Mouse (Mus musculus) neutrophil, adult 5-6 weeks (primary cell): ENCODE measurements around the gene Tgfa. TPM values are rescaled to one million over a fixed set of nuclear protein-coding genes. Genes with fewer than 3 reads are reported as not detected.

Experiments used
- ATAC-seq: fragments of 151-379, 151-347 bp; 2 replicates; pipeline ENCODE4 v1.8.0; 2017; ENCODE audit warnings: mild to moderate bottlenecking, moderate TSS enrichment; ENCODE audit not compliant: insufficient number of reproducible peaks, poor library complexity, low FRiP score, severe bottlenecking; ENCODE audit errors: extremely low read depth
- total RNA-seq: library from RNA; stranded (forward); fragments of 200-1000 nt; gene quantifications from 2 replicates; pipeline ENCODE4 v1.2.3, GENCODE M21; 2017

The Tgfa gene
- total RNA-seq, 1 experiment from 2014 or later, result 1.3 TPM

GRCm38 (mm10) chr6:86218739-86219138 is 23.7 kb downstream of the Tgfa start:
- ATAC-seq, result no peak

- ATAC-seq, result no peak
Measured at GRCm38 (mm10) chr6:86219494-86219893, 24.5 kb downstream of the Tgfa start.

GRCm38 (mm10) chr6:86220171-86220570 is 25.1 kb downstream of the Tgfa start:
- ATAC-seq, result no peak

- no peak for ATAC-seq
Measured at GRCm38 (mm10) chr6:86222381-86222780, 27.4 kb downstream of the Tgfa start.

- ATAC-seq, result no peak
Measured at GRCm38 (mm10) chr6:86225604-86226003, 30.6 kb downstream of the Tgfa start.

- no peak for ATAC-seq
Measured at GRCm38 (mm10) chr6:86232367-86232766, 37.3 kb downstream of the Tgfa start.

- ATAC-seq, result no peak
Measured at GRCm38 (mm10) chr6:86233512-86234430, 38.7 kb downstream of the Tgfa start.

- no peak for ATAC-seq
Measured at GRCm38 (mm10) chr6:86244866-86245265, 49.8 kb downstream of the Tgfa start.

GRCm38 (mm10) chr6:86245965-86246364 is 50.9 kb downstream of the Tgfa start:
- ATAC-seq, result no peak

- ATAC-seq, result no peak
Measured at GRCm38 (mm10) chr6:86248562-86248961, 53.5 kb downstream of the Tgfa start.

- ATAC-seq, result no peak
Measured at GRCm38 (mm10) chr6:86249042-86249441, 54.0 kb downstream of the Tgfa start.

- ATAC-seq, result no peak
Measured at GRCm38 (mm10) chr6:86250236-86250635, 55.2 kb downstream of the Tgfa start.

- no peak for ATAC-seq
Measured at GRCm38 (mm10) chr6:86250830-86251229, 55.8 kb downstream of the Tgfa start.

- 0 out of 2 replicates have a peak, but pooled peaks have one; percentile 13 for ATAC-seq
Measured at GRCm38 (mm10) chr6:86252176-86253125, 57.4 kb downstream of the Tgfa start.

- no peak for ATAC-seq
Measured at GRCm38 (mm10) chr6:86255899-86256298, 60.9 kb downstream of the Tgfa start.

GRCm38 (mm10) chr6:86259242-86259641 is 64.2 kb downstream of the Tgfa start:
- ATAC-seq, result no peak

- no peak for ATAC-seq
Measured at GRCm38 (mm10) chr6:86260322-86261050, 65.5 kb downstream of the Tgfa start.

- ATAC-seq, result no peak
Measured at GRCm38 (mm10) chr6:86266786-86267185, 71.8 kb downstream of the Tgfa start.
